8 mouse cellular contexts compared by ENCODE assay signal in genomic region chr2:11113191-11113590, GRCm38 (mm10). TPM values are rescaled to one million over a fixed set of nuclear protein-coding genes. Genes with fewer than 3 reads are reported as not detected.
DNase-seq lines count a peak whose midpoint lies in the region.

No protein-coding gene starts in this region.

- intact Hi-C loops in heart, postnatal 14 days (cut with DNase I): loop anchor here (1.0 to 5.0 kb wide), 3 partner anchors 139 to 434 kb away; no protein-coding TSS in a partner anchor

- DNase-seq in adrenal gland, adult 2 months: peak; percentile 36
- DNase-seq in adrenal gland, adult 8-10 months: no peak
- peak; percentile 90 for DNase-seq in CD4-positive, CD25-positive, alpha-beta regulatory T cell, adult 2 months (ENCODE audit: low read depth, low spot score)
- DNase-seq in cerebellum, postnatal 10 days: peak; percentile 70 to 86
- peak; percentile 13 to 59 for DNase-seq in heart, postnatal 14 days
- peak; percentile 8 to 79 for DNase-seq in layer of hippocampus, adult 18-20 months (ENCODE audit: low spot score in 2 of 2)
- DNase-seq in lung, postnatal 36 days: peak; percentile 82
- DNase-seq in spleen, postnatal 10 days (ENCODE audit: low spot score in 2 of 2): peak; percentile 10 to 40

RNA-seq across cellular contexts. Expression of gene Prkcq, which starts 58.7 kb away (rescaled TPM):
- total RNA-seq in adrenal gland, adult 2 months (2021): 1 to 10 TPM; 1.2 to 2.4 TPM
- polyA plus RNA-seq in adrenal gland, adult 2 months (2012; rRNA removed): 0.44 and 0.46 TPM in 2 replicates
- total RNA-seq in adrenal gland, adult 8-10 months (2022): 1 to 10 TPM; 1.3 to 2.8 (median 2.3) TPM
- total RNA-seq in heart, postnatal 14 days (2021): 1 to 10 TPM; 1.8 to 2.9 TPM
- total RNA-seq in layer of hippocampus, adult 18-20 months (2021): 1 to 10 TPM; 7.3 TPM
